Mouse (Mus musculus): ENCODE data around the gene Casp6. TPM values are rescaled to one million over a fixed set of nuclear protein-coding genes. Genes with fewer than 3 reads are reported as not detected.

Casp6 gene
- polyA plus RNA-seq, 2 experiments = 20.6 to 36.0 TPM

- TF ChIP-seq EP300 (IDR thresholded peaks at IDR 0.05; ENCODE audit: low read depth) = no peak
- Histone ChIP-seq H3K9ac (replicated peaks) (no peak overlapping the region), H3K4me3 (ENCODE audit: insufficient read depth in 1 of 2, low read depth in 2 of 2, low read length in 2 of 2) (no peak overlapping the region), H3K9me3 (ENCODE audit: control insufficient read depth, low read length) (no peaks in the 10 kb centered on the region), H3K27me3 (ENCODE audit: control insufficient read depth, insufficient read depth, low read length) (no peaks in the 10 kb centered on the region; the same call in 1 of the 2 replicates), H3K4me2 (ENCODE audit: low read depth) (no peak overlapping the region), H3K4me1 (replicated peaks; ENCODE audit: control insufficient read depth in 2 of 2, insufficient read depth in 2 of 2, low read length in 1 of 2) (no peaks in the 10 kb centered on the region), H3K27ac (no peak overlapping the region), H3K36me3 (replicated peaks; ENCODE audit: control insufficient read depth, insufficient read depth, low read depth) (peaks cover 5% of the 10 kb centered on the region; the same call in 1 of the 2 replicates)
- ATAC-seq (ENCODE audit: insufficient read depth) = no peak
- no peak for DNase-seq (ENCODE audit: low read depth in 3 of 3, low spot score in 3 of 3)
- WGBS (ENCODE audit: insufficient replicate concordance) = 61% methylated on average over 3 of the region's 3 CpGs
Observed at GRCm38 (mm10) chr3:129917424-129917823, 16.2 kb downstream of the Casp6 start.

- TF ChIP-seq EP300 (IDR thresholded peaks at IDR 0.05; ENCODE audit: low read depth) = no peak
- peak; percentile 81 for TF ChIP-seq CTCF (IDR thresholded peaks at IDR 0.05; ENCODE audit: low read depth)
- DNase-seq (ENCODE audit: low read depth in 3 of 3, low spot score in 3 of 3) (no peak), ATAC-seq (ENCODE audit: insufficient read depth) (no peak)
- Histone ChIP-seq H3K27me3 (ENCODE audit: control insufficient read depth, insufficient read depth, low read length) (no peaks in the 10 kb centered on the region; the same call in 1 of the 2 replicates), H3K4me2 (ENCODE audit: low read depth) (no peak overlapping the region), H3K4me3 (ENCODE audit: insufficient read depth in 1 of 2, low read depth in 2 of 2, low read length in 2 of 2) (no peak overlapping the region), H3K36me3 (replicated peaks; ENCODE audit: control insufficient read depth, insufficient read depth, low read depth) (peaks cover 5% of the 10 kb centered on the region; the same call in 1 of the 2 replicates), H3K4me1 (replicated peaks; ENCODE audit: control insufficient read depth in 2 of 2, insufficient read depth in 2 of 2, low read length in 1 of 2) (no peaks in the 10 kb centered on the region), H3K9me3 (ENCODE audit: control insufficient read depth, low read length) (no peaks in the 10 kb centered on the region), H3K27ac (no peak overlapping the region), H3K9ac (replicated peaks) (no peak overlapping the region)
- 19% methylated on average over 13 of the region's 13 CpGs for WGBS (ENCODE audit: insufficient replicate concordance)
Observed at GRCm38 (mm10) chr3:129918434-129918833, 17.2 kb downstream of the Casp6 start.

GRCm38 (mm10) chr3:129923581-129923980 lies 22.4 kb downstream of the Casp6 start:
- 68% methylated on average over 7 of the region's 7 CpGs for WGBS (ENCODE audit: insufficient replicate concordance)

GRCm38 (mm10) chr3:129925861-129926260 lies 24.6 kb downstream of the Casp6 start:
- DNase-seq (ENCODE audit: low read depth in 3 of 3, low spot score in 3 of 3) = no peak
- H3K4me2 ChIP-seq (ENCODE audit: low read depth) = no peak overlapping the region
- H3K4me3 ChIP-seq (ENCODE audit: insufficient read depth in 1 of 2, low read depth in 2 of 2, low read length in 2 of 2) = no peak overlapping the region
- WGBS (ENCODE audit: insufficient replicate concordance) = 66% methylated on average over 3 of the region's 3 CpGs
- no peaks in the 10 kb centered on the region for H3K36me3 ChIP-seq (replicated peaks; ENCODE audit: control insufficient read depth, insufficient read depth, low read depth)
- ATAC-seq (ENCODE audit: insufficient read depth) = no peak
- no peaks in the 10 kb centered on the region; the same call in 1 of the 2 replicates for H3K27me3 ChIP-seq (ENCODE audit: control insufficient read depth, insufficient read depth, low read length)
- TF ChIP-seq CTCF (IDR thresholded peaks at IDR 0.05; ENCODE audit: low read depth) (no peak), EP300 (IDR thresholded peaks at IDR 0.05; ENCODE audit: low read depth) (no peak)
- H3K27ac ChIP-seq = no peak overlapping the region
- no peaks in the 10 kb centered on the region for H3K9me3 ChIP-seq (ENCODE audit: control insufficient read depth, low read length)
- no peak overlapping the region for H3K9ac ChIP-seq (replicated peaks)
- H3K4me1 ChIP-seq (replicated peaks; ENCODE audit: control insufficient read depth in 2 of 2, insufficient read depth in 2 of 2, low read length in 1 of 2) = no peaks in the 10 kb centered on the region

More at GRCm38 (mm10) chr3:129923581-129923980, 22.4 kb downstream of the Casp6 start:
- H3K9me3 ChIP-seq (ENCODE audit: control insufficient read depth, low read length) = no peaks in the 10 kb centered on the region
- H3K9ac ChIP-seq (replicated peaks) = no peak overlapping the region
- DNase-seq (ENCODE audit: low read depth in 3 of 3, low spot score in 3 of 3) = no peak
- no peak overlapping the region for H3K27ac ChIP-seq
- ATAC-seq (ENCODE audit: insufficient read depth) = no peak
- no peaks in the 10 kb centered on the region; the same call in 1 of the 2 replicates for H3K27me3 ChIP-seq (ENCODE audit: control insufficient read depth, insufficient read depth, low read length)
- no peak overlapping the region for H3K4me2 ChIP-seq (ENCODE audit: low read depth)
- H3K4me3 ChIP-seq (ENCODE audit: insufficient read depth in 1 of 2, low read depth in 2 of 2, low read length in 2 of 2) = no peak overlapping the region
- H3K36me3 ChIP-seq (replicated peaks; ENCODE audit: control insufficient read depth, insufficient read depth, low read depth) = no peaks in the 10 kb centered on the region
- no peak for TF ChIP-seq CTCF (IDR thresholded peaks at IDR 0.05; ENCODE audit: low read depth)
- TF ChIP-seq EP300 (IDR thresholded peaks at IDR 0.05; ENCODE audit: low read depth) = no peak
- no peaks in the 10 kb centered on the region for H3K4me1 ChIP-seq (replicated peaks; ENCODE audit: control insufficient read depth in 2 of 2, insufficient read depth in 2 of 2, low read length in 1 of 2)

GRCm38 (mm10) chr3:129930213-129930778 lies 29.1 kb downstream of the Casp6 start:
- Histone ChIP-seq H3K4me1 (replicated peaks; ENCODE audit: control insufficient read depth in 2 of 2, insufficient read depth in 2 of 2, low read length in 1 of 2) (no peaks in the 10 kb centered on the region), H3K9ac (replicated peaks) (no peak overlapping the region), H3K4me2 (ENCODE audit: low read depth) (no peak overlapping the region), H3K27me3 (ENCODE audit: control insufficient read depth, insufficient read depth, low read length) (no peaks in the 10 kb centered on the region), H3K27ac (no peak overlapping the region), H3K9me3 (ENCODE audit: control insufficient read depth, low read length) (no peaks in the 10 kb centered on the region), H3K4me3 (ENCODE audit: insufficient read depth in 1 of 2, low read depth in 2 of 2, low read length in 2 of 2) (no peak overlapping the region), H3K36me3 (replicated peaks; ENCODE audit: control insufficient read depth, insufficient read depth, low read depth) (no peaks in the 10 kb centered on the region)
- DNase-seq (ENCODE audit: low read depth in 3 of 3, low spot score in 3 of 3) = no peak
- ATAC-seq (ENCODE audit: insufficient read depth) = no peak
- TF ChIP-seq CTCF (IDR thresholded peaks at IDR 0.05; ENCODE audit: low read depth) (no peak), EP300 (IDR thresholded peaks at IDR 0.05; ENCODE audit: low read depth) (no peak)
- WGBS (ENCODE audit: insufficient replicate concordance) = 53% methylated on average over 6 of the region's 6 CpGs

Measured in liver, embryonic 14.5 days (tissue).